Mouse (Mus musculus) limb, embryonic 12.5 days (tissue): ENCODE results near the gene Srsf1. TPM values are rescaled to one million over a fixed set of nuclear protein-coding genes. Genes with fewer than 3 reads are reported as not detected.

Experiments
- ATAC-seq: fragments of 200-750 bp; cut with Nextera tagmentation; 2 replicates; pipeline ENCODE4 v1.8.0; 2017; ENCODE audit warnings: low read depth, moderate TSS enrichment; ENCODE audit not compliant: insufficient number of reproducible peaks, insufficient read depth, low FRiP score, low TSS enrichment
- H3K27ac ChIP-seq: fragments of 300-500 bp; sonication (generic); 2 replicates; pipeline ENCODE4 v1.5.1; 2016; ENCODE audit warnings: mild to moderate bottlenecking, moderate library complexity
- H3K27me3 ChIP-seq: fragments of 300-500 bp; sonication (generic); 2 replicates; pipeline ENCODE4 v1.6.1; 2016; ENCODE audit warnings: mild to moderate bottlenecking, moderate library complexity
- H3K36me3 ChIP-seq: fragments of 300-500 bp; sonication (generic); 2 replicates; pipeline ENCODE4 v1.6.1; 2016; ENCODE audit warnings: mild to moderate bottlenecking, moderate library complexity
- H3K4me1 ChIP-seq: fragments of 300-500 bp; sonication (generic); replicated peaks from 2 replicates; pipeline ENCODE4 v1.6.1; 2016
- H3K4me2 ChIP-seq: fragments of 300-500 bp; sonication (generic); 2 replicates; pipeline ENCODE4 v1.6.1; 2016; ENCODE audit warnings: mild to moderate bottlenecking, moderate library complexity
- H3K4me3 ChIP-seq: fragments of 300-500 bp; sonication (generic); replicated peaks from 2 replicates; pipeline ENCODE4 v1.5.1; 2016; ENCODE audit warnings: mild to moderate bottlenecking
- H3K9ac ChIP-seq: fragments of 300-500 bp; sonication (generic); replicated peaks from 2 replicates; pipeline ENCODE4 v1.6.1; 2016; ENCODE audit warnings: mild to moderate bottlenecking, moderate library complexity
- H3K9me3 ChIP-seq: fragments of 300-500 bp; sonication (generic); 2 replicates; pipeline ENCODE4 v1.6.1; 2016; ENCODE audit warnings: mild to moderate bottlenecking, moderate library complexity
- WGBS: fragments of 180-500 bp; shearing (Covaris S2); methylation state at CpG from one replicate; pipeline ENCODE4 v1.1.7; 2016; 5-methylcytosine and 5-hydroxymethylcytosine counted together
- polyA plus RNA-seq: library from polyadenylated mRNA; unstranded; fragments of >200 nt; fragmentation: Nextera tagmentation; extraction: Ambion mirVana; gene quantifications from 2 replicates; pipeline ENCODE4 v1.2.1, GENCODE M21; 2016

Srsf1 gene
- polyA plus RNA-seq, result 505 and 534 TPM in 2 replicates

GRCm38 (mm10) chr11:88046944-88047794, at the start of gene Srsf1:
TSS of gene Srsf1 (plus strand) at chr11:88047373.
- ATAC-seq, result peak; percentile 90
- no peaks in the 10 kb centered on the region for H3K9me3 ChIP-seq
- peak within 1 kb of the TSS; percentile 99 for H3K9ac ChIP-seq
- no peaks in the 10 kb centered on the region for H3K27me3 ChIP-seq
- peak within 1 kb of the TSS; percentile 88 for H3K4me2 ChIP-seq
- peak within 1 kb of the TSS; percentile 100 for H3K27ac ChIP-seq
- peak within 1 kb of the TSS; percentile 98 for H3K4me3 ChIP-seq
- under 1% methylated on average over 60 of the region's 60 CpGs for WGBS
- H3K4me1 ChIP-seq, result peaks cover 27% of the 10 kb centered on the region
- H3K36me3 ChIP-seq, result peaks cover 35% of the 10 kb centered on the region

- no peak overlapping the region for H3K4me2 ChIP-seq
Observed at GRCm38 (mm10) chr11:87999751-88000150, 47.4 kb upstream of the Srsf1 start.

DNA sequence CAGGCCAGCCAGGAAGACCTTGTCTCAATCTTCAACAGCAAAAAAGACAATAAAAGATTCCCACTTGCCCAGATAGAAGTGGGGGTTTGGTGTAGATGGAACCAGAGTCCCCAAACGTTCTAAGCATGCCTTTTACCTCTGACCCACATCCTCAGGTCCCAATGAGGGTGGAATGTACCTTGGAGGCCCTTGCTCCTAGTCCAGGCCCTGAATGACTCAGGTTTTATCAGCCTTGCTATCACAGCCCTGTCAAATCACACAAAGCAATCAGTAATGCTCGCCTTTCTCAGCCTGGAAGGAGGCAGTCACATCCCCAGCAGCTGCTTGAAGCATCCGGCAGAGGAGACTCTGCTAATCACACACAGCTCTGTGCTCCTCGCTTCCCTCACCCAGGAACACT, 44.4 kb upstream of the Srsf1 start:
- H3K36me3 ChIP-seq, result 0 out of 2 replicates have a peak, but pooled peaks cover 6% of the 10 kb centered on the region
- no peaks in the 10 kb centered on the region for H3K27me3 ChIP-seq
- no peak overlapping the region for H3K4me3 ChIP-seq
- WGBS, result 55% methylated on average over 4 of the region's 4 CpGs
- H3K4me2 ChIP-seq, result no peak overlapping the region
- H3K9ac ChIP-seq, result no peak overlapping the region
- no peak overlapping the region for H3K27ac ChIP-seq
- 0 out of 2 replicates have a peak, but pooled peaks cover 4% of the 10 kb centered on the region for H3K9me3 ChIP-seq
- no peak for ATAC-seq
- no peaks in the 10 kb centered on the region for H3K4me1 ChIP-seq

More at GRCm38 (mm10) chr11:87999751-88000150, 47.4 kb upstream of the Srsf1 start:
- Histone ChIP-seq H3K9me3 (0 out of 2 replicates have a peak, but pooled peaks cover 4% of the 10 kb centered on the region), H3K4me3 (no peak overlapping the region), H3K9ac (no peak overlapping the region), H3K27ac (no peak overlapping the region), H3K4me1 (no peaks in the 10 kb centered on the region), H3K36me3 (0 out of 2 replicates have a peak, but pooled peaks cover 6% of the 10 kb centered on the region), H3K27me3 (no peaks in the 10 kb centered on the region)
- 93% methylated on average over 5 of the region's 5 CpGs for WGBS
- no peak for ATAC-seq

GRCm38 (mm10) chr11:88004123-88004522, 43.0 kb upstream of the Srsf1 start:
- no peak for ATAC-seq
- H3K27me3 ChIP-seq, result peaks cover 2% of the 10 kb centered on the region
- WGBS, result 48% methylated on average over 2 of the region's 2 CpGs

DNA sequence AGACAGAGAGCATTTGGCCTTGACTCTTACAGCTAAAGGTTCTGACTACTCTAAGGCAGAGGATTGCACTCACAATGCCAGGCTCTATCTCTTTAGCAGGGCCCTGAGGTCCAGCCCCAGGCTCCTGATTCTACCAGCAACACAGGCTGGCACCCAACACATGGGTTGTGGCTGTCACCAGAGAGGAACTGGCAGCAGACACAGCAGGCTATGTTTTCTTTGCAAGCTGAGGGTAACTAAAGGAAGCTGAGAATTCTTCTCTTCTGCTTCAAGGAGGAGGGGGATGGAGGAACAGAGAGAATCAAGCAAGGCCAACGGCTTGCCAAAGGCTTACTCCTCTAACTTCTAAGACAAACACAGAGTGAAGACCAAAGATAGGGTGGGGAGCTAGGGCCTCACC, 38.5 kb upstream of the Srsf1 start:
- Histone ChIP-seq H3K27ac (no peak overlapping the region), H3K27me3 (peaks cover 20% of the 10 kb centered on the region), H3K9ac (no peak overlapping the region), H3K4me3 (no peak overlapping the region), H3K36me3 (no peaks in the 10 kb centered on the region), H3K4me2 (no peak overlapping the region), H3K4me1 (peaks cover 9% of the 10 kb centered on the region), H3K9me3 (no peaks in the 10 kb centered on the region)
- WGBS, result 55% methylated on average over 1 of the region's 1 CpGs
- ATAC-seq, result no peak

More at GRCm38 (mm10) chr11:88004123-88004522, 43.0 kb upstream of the Srsf1 start:
- Histone ChIP-seq H3K9me3 (0 out of 2 replicates have a peak, but pooled peaks cover 4% of the 10 kb centered on the region), H3K36me3 (0 out of 2 replicates have a peak, but pooled peaks cover 6% of the 10 kb centered on the region), H3K4me2 (no peak overlapping the region), H3K4me1 (no peaks in the 10 kb centered on the region), H3K4me3 (no peak overlapping the region), H3K27ac (no peak overlapping the region), H3K9ac (no peak overlapping the region)

- 18% methylated on average over 16 of the region's 16 CpGs for WGBS
- Histone ChIP-seq H3K4me3 (no peak overlapping the region), H3K4me2 (peak overlapping the region; percentile 35), H3K9ac (no peak overlapping the region), H3K9me3 (no peaks in the 10 kb centered on the region), H3K4me1 (peaks cover 9% of the 10 kb centered on the region), H3K27me3 (peaks cover 20% of the 10 kb centered on the region), H3K27ac (no peak overlapping the region), H3K36me3 (no peaks in the 10 kb centered on the region)
- no peak for ATAC-seq
Observed at GRCm38 (mm10) chr11:88009542-88010190, 37.5 kb upstream of the Srsf1 start.

- Histone ChIP-seq H3K36me3 (no peaks in the 10 kb centered on the region), H3K27me3 (peaks cover 20% of the 10 kb centered on the region), H3K4me3 (no peak overlapping the region), H3K4me2 (no peak overlapping the region), H3K27ac (no peak overlapping the region), H3K9me3 (no peaks in the 10 kb centered on the region), H3K9ac (no peak overlapping the region), H3K4me1 (peaks cover 9% of the 10 kb centered on the region)
- ATAC-seq, result no peak
- WGBS, result 77% methylated on average over 11 of the region's 11 CpGs
Observed at GRCm38 (mm10) chr11:88011208-88011913, 35.8 kb upstream of the Srsf1 start.

GRCm38 (mm10) chr11:88011914-88012419, 35.2 kb upstream of the Srsf1 start:
- no peak overlapping the region for H3K4me2 ChIP-seq
- no peak overlapping the region for H3K4me3 ChIP-seq
- H3K9ac ChIP-seq, result no peak overlapping the region
- H3K36me3 ChIP-seq, result no peaks in the 10 kb centered on the region
- H3K27me3 ChIP-seq, result peaks cover 20% of the 10 kb centered on the region
- peaks cover 9% of the 10 kb centered on the region for H3K4me1 ChIP-seq
- no peaks in the 10 kb centered on the region for H3K9me3 ChIP-seq
- no peak overlapping the region for H3K27ac ChIP-seq
- ATAC-seq, result no peak
- 90% methylated on average over 7 of the region's 7 CpGs for WGBS

GRCm38 (mm10) chr11:88012621-88013244, 34.4 kb upstream of the Srsf1 start:
- H3K27me3 ChIP-seq, result peaks cover 20% of the 10 kb centered on the region
- H3K4me2 ChIP-seq, result no peak overlapping the region
- H3K27ac ChIP-seq, result no peak overlapping the region
- no peaks in the 10 kb centered on the region for H3K9me3 ChIP-seq
- H3K4me3 ChIP-seq, result no peak overlapping the region
- no peaks in the 10 kb centered on the region for H3K36me3 ChIP-seq
- no peak overlapping the region for H3K9ac ChIP-seq
- ATAC-seq, result no peak
- peaks cover 9% of the 10 kb centered on the region for H3K4me1 ChIP-seq
- 92% methylated on average over 11 of the region's 11 CpGs for WGBS

DNA sequence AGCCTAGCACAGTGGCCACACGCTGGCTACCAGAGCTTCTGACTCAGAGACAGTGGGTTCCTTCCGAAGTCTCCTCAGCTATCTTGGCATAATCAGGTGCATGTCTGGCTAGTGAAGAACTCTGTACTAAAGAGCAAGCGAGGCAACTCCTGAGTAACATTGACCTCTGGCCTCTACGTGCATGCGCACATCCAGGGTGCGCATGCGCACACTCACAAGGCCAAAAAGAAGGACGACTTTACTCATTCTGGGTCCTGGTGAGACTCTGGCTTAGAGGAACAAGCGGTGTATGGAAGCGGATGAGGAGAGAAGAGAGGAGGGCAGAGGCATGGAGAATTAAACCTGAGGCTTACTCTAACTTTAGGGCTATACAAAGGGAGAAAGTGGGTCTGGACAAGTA, 33.5 kb upstream of the Srsf1 start:
- Histone ChIP-seq H3K4me1 (peaks cover 9% of the 10 kb centered on the region), H3K27ac (no peak overlapping the region), H3K9me3 (no peaks in the 10 kb centered on the region), H3K9ac (no peak overlapping the region), H3K36me3 (no peaks in the 10 kb centered on the region), H3K4me3 (no peak overlapping the region), H3K4me2 (no peak overlapping the region), H3K27me3 (peaks cover 20% of the 10 kb centered on the region)
- ATAC-seq, result no peak
- WGBS, result 88% methylated on average over 10 of the region's 10 CpGs
